Mouse (Mus musculus) C2C12 (cell line): ENCODE data around the gene Hacl1.
A peak's percentile ranks its signal among the peaks of the same experiment; 100 is the strongest.

Experiments used
- CTCF ChIP-seq: IDR thresholded peaks from one replicate; pipeline ENCODE4 v1.5.1; 2011; ENCODE audit not compliant: control insufficient read depth, insufficient read depth, insufficient read length
- MYOD1 ChIP-seq: IDR thresholded peaks from one replicate; pipeline ENCODE4 v1.6.1; 2011; ENCODE audit warnings: low read depth; ENCODE audit not compliant: control insufficient read depth, insufficient read length
- MYOG ChIP-seq: IDR thresholded peaks from one replicate; pipeline ENCODE4 v1.6.1; 2011; ENCODE audit not compliant: control insufficient read depth, insufficient read length; ENCODE audit errors: extremely low read depth
- USF1 ChIP-seq: IDR thresholded peaks from one replicate; pipeline ENCODE4 v1.6.1; 2011; ENCODE audit warnings: low read depth, mild to moderate bottlenecking, control low read depth, moderate library complexity

DNA sequence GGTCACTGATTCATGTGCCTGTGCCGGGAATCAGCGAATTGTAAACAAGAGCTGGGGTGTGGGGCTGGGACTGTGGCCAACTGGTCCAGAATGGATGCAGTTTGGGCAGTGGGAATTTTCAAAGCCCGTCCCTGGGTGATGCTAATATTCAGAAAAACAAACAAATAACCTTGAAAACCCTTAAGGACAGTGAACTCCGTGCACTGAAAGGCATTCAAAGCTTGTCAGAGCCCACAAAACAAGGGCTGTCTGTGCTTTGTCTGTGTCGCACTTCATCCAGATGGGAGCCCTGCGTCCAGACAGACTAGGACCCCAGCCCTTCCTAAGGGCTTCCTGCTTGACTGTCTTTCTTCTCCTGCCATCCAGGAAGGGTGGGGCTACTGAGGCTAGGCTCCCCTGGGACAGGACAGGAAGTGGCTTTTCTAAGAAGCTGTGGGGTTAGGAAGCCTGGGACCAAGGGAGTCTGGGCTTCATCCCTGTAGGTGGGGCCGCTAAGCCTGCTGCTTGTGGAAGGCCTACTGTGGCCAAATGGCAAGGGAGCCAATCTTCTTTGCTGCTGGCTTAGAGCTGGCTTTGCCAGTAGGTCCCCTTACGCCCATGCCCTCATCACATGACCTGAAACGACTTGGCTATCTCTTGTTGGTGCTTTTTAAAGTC lies 21.6 kb upstream of the Hacl1 start:
- TF ChIP-seq CTCF = no peak
- no peak for TF ChIP-seq MYOG
- TF ChIP-seq MYOD1 = peak; percentile 3
- peak; percentile 95 for TF ChIP-seq USF1
